Mouse (Mus musculus): ENCODE results near the gene Amhr2.

The Amhr2 gene

DNA sequence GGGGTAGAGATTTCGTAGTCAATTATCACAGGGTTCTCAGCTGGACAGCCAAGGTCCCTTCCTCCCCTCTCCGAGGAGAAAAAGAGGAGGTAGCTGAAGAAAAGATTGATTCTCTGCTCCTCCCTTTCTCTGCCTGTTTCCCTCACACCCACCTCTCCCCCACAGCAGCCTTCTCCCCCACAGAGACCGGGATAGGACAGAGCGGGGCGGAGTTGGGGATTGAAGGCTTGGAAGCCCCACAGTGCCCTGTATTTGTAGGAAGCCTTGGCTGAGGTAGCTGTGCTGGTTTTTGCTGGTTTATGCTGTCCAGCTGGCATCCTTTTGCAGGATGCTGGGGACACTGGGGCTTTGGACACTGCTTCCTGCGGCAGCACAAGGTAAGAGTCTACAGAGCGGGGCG lies at the start of gene Amhr2:
TSS of gene Amhr2 (plus strand) at position 222 of the 400 bp plus-strand sequence.
- no peak for DNase-seq

DNA sequence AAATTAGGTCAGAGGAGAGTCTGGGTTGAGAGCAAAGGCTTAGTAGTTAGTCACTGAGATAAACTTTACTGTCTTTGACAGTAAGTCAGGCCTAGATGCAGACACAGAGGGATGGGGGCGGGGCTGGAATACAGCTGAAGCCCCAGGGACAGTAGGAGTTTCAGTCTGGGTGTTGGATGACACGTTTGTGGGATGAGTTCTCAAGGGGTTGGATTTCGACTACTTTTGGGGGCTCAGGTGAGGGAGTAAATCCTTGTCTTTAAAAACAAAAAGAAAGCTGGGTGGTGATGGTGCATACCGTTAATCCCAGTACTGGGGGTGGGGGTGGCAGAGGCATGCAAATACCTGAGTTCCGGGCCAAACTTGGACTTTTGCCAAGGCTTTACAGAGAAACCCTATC lies 46.5 kb upstream of the Amhr2 start:
- peak in 1 of 2 experiments; percentile 11 for DNase-seq

DNA sequence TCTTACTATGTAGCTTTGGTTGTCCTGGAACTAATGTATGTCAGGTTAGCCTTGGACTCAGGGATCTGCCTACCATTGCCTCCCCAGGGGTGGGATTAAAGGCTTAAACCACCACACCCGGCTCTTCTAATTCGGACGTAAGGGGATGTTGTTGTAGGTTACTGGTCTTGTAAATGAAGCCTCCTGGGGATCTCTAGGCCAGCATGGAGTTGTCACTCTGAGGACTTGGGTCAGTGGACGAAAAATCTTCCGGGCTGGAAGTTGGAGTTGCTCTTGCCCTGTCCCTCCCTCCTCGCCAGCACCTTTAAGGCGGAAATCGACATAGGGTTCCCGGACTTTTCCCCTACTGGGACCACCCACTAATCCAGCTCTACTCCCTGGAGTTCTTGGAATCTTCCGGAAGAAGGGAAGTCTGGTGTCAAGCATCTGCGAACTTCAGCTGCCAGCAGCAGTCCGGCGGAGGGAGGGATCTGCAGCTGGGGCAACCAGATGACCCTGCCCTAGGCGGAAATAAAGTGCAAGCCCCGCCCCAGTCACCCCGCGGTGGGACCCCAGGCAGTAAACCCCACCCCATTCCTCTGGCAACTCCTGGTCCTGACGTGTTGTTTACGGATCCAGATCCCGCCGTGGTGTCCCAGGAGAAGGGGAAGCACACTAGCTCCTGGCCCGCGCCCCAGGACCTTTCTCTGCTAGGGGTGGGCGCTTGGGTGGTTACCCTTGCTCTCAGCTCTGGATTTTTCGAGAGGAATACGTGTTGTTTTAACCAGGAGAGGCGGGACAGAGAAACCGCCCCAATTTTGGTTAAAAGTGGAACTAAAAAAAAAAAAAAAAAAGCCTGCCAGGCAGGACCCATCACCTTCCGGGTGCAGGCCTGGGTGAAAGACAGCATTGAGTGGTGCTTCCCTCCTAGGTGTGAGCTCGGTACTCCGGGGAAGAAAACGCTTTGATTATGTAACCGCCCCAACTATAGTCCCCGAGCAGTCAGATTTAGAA lies 45.6 kb upstream of the Amhr2 start:
- DNase-seq: peak; percentile 68 to 70

DNA sequence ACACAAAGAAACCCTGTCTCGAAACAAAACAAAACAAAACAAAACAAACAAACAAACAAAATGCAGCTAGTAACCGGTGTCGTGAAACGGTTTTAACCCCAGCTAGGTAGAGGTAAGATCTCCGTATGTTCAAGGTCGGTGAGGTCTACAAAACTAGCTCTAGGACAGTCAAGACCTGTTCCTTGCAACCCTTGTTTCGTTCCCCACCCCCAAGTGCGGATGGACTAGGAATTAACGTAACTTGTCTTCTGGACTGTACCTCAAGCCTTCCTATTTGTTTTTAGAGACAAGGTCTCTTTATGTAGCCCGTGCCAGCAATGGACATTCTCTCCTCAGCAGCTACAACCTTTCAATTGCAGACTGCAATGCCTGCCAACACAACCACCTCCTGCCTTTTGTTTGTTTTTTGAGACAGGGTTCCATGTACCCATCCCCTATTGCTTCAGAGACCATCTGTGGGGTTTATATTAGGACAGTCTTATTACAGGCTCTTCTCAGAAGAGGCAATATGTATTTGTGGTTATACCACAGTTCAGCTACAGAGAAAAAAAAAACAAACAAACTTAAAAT lies 44.6 kb upstream of the Amhr2 start:
- DNase-seq: no peak

DNA sequence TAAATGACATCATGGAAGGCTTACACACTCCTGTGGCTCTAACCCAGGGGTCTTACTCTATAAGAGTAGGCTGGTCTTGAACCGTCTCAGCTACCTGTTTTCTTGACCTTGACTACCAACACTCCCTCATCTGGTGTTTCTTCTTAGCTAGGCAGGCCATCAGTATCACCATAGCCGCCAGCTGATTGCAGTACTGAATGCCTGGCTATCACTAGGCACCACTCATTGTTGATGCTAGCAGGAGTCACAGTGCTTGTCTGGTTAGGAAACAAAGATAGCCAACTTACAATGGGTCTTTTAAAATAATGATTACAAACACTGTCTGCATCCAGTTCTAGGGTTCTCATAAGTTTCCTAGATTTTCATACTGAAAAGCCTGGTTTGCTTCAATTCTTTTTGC lies 43.9 kb upstream of the Amhr2 start:
- DNase-seq: no peak

DNA sequence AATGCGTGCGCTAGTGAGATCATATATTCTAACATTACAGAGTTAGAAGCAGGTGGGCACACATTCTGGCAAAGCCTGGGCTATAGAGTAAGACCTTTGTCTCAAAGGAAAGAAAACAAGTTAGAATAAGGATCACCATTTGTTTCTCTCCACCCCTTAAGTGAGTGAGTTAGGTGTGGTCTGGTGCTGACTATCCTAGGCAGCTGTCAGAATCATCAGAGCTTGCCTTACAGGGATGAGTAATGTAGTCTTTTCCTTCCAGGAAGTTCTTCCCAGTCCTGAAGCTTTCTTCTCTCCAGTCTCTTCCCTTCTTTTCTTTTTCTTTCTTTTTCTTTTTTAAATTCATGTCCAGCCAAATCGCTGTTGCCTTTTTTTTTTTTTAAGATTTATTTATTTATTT lies 43.0 kb upstream of the Amhr2 start:
- DNase-seq: no peak

DNA sequence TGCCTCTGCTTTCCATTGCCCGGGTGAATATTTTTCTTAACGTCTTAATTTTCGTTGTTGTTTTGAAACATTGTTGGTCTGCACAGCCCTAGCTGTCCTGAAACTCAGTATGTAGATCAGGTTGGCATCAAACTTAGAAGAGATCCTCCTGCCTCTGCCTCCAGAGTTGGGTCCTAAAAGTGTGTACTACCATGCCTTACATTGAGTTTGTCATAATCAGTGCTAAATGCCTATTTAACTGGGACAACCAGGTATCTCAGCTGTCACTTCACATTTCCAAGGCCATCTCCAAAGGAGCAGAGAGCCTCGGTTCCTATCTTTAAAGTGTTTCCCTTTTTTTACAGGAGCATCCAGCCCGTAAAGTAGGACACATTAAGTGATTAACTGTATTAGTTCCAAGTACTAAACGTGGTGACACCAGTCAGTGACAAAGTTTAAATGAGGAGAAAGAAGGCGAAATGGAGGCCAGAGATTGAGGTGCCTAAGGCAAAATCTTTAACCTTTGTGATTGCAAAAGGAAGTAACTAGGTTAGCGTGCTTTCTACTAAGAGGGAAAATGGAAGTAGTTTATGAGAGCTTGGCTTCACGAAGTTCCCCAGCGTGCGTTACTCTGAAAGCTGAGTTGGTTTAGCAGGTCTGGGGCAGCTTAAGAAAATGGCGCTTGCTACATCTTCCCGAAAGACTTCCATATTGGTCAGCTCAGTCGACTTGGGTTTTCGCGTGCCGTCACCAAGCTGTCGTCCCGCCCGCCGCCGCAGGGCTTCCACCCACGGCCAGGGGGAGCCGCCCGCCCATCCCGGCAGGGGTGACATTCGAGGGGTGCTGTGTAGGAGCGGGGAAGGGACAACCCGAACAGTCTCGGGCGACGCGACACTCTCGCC lies 40.3 kb upstream of the Amhr2 start:
- peak in 1 of 2 experiments; percentile 27 for DNase-seq

DNA sequence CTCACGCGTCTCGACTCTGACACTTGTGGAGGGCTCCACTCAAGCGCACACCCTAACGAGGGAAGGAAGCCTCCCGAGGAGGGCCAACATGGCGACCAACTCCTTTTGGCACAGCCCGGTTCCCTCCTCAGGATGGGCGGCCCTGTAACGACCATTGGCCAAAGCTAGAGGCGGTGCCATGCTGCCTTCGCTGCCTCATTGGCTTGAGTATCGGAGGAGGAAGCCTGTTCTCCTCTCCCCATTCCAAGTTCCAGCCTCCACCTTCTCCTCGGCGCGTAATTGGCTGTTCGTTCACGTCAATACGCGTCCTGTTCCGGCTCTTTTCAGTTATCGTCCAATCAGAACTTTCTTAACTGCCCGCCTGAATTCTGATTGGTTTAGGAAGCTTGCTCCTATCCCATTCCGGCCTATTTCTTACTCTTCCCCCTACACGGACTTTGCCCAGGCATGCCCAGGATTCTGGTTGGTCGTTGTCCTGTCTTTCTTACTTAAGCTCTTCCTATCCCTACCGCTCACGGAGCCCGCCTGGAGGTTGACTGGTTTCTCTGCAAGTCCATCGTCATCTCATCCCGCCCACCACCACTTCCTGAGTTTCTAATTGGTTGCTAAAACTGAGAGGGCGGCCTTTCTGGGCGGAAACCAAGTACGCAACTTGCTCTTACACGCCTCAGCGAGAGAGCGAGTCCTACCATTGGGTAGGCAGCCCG lies 39.5 kb upstream of the Amhr2 start, which contains the start of gene Sp1:
TSS of gene Sp1 (plus strand) at position 655 of the 707 bp plus-strand sequence.
- DNase-seq: peak; percentile 98 to 99

DNA sequence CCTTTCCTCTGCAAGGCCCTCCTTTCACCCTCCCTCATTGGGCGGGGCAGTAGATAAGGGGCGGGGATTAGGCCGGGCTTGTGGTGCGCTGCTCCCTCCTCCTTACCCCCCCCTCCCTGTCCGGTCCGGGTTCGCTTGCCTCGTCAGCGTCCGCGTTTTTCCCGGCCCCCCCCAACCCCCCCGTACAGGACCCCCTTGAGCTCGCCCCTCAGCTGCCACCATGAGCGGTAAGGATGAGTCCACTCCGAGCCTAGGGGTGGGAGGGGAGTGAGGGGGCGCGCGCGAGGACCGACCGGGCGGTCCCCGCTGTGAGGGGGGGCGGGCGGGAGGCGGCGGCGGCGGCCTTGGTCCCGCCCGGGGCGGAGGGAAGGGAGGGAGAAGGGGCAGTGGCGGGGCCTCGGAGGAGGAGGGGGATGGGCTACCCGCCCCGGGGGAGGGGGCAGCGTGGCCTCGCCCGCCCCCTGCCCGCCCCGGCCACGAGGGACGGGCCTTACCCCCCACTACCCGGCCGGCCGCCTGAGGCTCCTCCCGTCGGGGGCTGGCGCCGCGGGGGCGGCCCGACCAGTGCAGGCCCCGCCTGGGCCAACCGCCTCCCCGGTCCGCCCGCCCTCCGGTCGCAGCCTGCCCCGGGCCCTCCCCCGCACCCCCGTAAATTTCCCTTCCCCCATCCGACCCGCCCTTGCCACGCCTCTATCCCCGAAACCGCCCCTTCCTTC lies 38.8 kb upstream of the Amhr2 start:
- peak; percentile 81 for DNase-seq

DNA sequence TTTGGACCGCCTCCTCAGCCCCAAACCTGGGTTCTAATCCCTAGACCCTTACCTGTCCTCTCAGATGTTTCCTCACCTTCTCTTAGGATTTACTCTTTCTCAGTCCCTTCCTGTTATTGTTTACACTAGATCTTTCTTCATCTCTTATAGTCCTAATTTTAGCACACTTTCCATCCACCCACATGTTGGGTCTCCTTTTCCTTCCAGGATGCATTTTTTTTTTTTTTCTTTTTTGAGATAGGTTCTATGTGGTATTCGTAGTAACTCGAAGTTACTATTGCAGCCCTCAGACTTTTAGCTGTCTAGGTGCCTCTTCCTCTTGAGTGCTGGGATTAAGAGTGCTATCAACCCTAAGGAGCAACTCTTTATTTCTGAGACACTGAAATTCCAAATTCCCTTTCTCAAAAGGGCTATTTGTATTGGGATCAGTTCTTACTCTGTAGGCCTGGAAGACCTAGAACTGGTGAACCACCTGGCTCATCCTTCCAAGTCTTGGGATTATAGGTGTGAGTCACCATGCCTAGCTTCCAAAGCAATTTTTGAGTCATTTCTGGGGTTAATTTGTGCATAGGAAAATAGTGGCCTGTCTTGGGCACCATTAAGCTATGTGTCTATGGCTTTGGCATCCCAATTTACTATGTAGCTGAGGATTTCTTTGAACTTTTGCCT lies 38.1 kb upstream of the Amhr2 start:
- no peak for DNase-seq

DNA sequence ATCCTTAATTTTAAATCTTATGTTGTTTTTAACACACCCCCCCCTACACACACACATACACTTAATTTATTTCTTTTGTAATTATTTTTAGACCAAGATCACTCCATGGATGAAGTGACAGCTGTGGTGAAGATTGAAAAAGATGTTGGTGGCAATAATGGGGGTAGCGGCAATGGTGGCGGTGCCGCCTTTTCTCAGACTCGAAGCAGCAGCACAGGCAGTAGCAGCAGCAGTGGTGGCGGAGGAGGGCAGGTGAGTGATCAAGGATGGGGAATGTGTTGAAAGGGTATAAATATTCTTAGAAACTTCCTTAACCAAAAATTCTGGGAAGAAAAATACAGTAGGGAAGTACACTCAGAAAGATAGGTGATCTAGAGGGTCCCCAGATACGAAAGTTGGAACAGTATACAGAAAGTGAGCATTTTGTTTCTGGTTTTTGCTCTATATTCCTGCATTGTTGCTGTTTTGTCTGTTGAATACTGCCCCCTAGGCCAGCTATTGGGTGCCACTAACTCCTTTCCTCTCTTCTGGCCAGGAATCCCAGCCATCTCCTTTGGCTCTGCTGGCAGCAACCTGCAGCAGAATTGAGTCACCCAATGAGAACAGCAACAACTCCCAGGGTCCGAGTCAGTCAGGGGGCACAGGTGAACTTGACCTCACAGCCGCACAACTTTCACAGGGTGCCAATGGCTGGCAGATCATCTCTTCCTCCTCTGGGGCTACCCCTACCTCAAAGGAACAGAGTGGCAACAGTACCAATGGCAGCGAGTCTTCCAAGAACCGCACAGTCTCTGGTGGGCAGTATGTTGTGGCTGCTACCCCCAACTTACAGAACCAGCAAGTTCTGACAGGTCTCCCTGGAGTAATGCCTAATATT lies 37.2 kb upstream of the Amhr2 start:
- no peak for DNase-seq

DNA sequence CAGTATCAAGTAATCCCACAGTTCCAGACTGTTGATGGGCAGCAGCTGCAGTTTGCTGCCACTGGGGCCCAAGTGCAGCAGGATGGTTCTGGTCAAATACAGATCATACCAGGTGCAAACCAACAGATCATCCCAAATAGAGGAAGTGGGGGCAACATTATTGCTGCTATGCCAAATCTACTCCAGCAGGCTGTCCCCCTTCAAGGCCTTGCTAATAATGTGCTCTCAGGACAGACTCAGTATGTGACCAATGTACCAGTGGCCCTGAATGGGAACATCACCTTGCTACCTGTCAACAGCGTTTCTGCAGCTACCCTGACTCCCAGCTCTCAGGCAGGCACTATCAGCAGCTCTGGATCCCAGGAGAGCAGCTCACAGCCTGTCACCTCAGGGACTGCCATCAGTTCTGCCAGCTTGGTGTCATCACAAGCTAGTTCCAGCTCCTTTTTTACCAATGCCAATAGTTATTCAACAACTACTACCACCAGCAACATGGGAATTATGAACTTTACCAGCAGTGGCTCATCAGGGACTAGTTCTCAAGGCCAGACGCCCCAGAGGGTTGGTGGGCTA lies 36.5 kb upstream of the Amhr2 start:
- DNase-seq: peak; percentile 12

DNA sequence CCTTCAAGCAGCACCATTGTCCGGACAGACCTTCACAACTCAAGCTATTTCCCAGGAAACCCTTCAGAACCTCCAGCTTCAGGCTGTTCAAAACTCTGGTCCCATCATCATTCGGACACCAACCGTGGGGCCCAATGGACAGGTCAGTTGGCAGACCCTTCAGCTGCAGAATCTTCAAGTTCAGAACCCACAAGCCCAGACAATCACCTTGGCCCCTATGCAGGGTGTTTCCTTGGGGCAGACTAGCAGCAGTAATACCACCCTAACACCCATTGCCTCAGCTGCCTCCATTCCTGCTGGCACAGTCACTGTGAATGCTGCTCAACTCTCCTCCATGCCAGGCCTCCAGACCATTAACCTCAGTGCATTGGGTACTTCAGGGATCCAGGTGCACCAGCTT lies 35.9 kb upstream of the Amhr2 start:
- DNase-seq: no peak

DNA sequence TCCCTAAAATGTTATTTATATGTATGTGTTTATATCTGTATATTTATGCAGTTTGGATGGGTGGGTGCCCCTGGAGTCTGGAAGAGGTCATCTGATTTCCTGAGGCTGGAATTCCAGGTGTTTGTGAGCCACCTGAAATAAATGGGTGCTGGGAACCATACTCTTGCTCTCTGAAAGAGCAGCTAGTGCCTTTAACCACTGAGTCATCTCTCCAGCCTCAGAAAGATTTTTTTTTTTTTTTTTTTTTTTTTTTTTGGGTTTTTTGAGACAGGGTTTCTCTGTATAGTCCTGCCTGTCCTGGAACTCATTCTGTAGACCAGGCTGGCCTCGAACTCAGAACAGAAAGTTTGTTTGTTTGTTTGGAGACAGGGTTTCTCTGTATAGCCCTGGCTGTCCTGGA lies 34.1 kb upstream of the Amhr2 start:
- no peak for DNase-seq

DNA sequence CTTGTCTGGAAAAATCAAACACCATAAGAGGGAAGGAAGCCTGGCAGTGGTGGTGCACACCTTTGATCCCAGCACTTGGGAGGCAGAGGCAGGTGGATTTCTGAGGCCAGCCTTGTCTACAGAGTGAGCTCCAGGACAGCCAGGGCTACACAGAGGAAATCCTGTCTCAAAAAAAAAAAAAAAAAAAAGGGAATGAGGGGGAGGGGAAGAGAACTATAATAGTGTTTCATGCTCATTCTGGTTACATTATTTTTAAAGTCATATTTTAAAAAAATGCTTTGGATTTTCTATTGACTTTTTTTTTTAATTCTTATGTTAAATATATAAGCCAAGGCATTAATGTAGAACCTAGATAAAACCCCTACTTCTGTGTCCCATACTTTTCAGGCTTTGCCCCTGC lies 31.5 kb upstream of the Amhr2 start:
- no peak for DNase-seq

DNA sequence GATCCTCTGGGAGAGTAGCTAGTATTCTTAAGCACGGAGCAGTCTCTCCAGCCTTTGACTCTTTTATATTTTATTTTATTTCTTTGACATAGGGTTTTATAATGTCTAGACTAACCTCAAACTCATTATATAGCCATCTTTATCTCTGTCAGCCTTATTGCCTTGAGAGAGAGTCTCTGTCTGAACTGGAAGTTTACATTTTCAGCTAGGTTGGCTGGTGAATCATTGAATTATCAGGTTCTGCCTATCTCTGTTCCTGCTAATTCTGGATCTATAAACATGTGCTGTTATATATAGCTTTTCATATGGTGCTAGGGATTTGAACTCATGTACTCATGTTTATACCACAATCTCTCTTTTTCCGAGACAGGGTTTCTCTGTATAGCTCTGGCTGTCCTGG lies 27.6 kb upstream of the Amhr2 start:
- DNase-seq: no peak

DNA sequence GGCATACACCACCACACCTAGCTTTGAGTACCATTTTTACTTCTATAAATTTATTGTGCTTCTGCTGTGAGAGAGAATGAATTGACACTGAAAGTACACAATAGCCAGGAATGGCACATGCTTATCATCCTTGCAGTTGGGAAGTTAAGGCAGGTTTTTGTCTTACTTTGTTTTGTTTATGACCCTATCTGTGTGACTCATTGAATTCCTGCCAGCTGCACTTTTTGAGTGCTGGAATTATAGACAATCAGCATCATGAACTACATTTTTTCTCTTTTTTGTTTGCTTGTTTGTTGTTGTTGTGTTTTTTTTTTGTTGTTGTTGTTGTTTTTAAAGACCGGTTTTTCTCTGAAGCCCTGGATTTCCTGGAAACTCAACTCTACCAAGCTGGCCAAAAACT lies 24.2 kb upstream of the Amhr2 start:
- DNase-seq: no peak

DNA sequence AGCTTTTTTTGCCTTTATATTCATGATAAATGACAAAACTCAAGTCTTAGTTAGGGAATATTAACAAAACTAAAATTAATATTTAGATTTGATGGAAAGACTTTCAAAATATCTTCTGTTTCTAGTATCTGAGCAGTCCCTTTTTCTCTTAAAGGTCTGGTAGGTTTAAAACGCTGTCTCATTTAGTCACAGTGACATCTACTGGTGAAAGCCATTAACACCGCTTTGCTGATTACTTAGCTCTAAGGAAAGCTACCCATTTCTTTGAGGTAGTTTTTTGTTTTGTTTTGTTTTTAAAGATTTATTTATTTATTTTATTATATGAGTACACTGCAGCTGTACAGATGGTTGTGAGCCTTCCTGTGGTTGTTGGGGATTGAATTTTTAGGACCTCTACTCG lies 23.7 kb upstream of the Amhr2 start:
- peak; percentile 53 to 68 for DNase-seq

DNA sequence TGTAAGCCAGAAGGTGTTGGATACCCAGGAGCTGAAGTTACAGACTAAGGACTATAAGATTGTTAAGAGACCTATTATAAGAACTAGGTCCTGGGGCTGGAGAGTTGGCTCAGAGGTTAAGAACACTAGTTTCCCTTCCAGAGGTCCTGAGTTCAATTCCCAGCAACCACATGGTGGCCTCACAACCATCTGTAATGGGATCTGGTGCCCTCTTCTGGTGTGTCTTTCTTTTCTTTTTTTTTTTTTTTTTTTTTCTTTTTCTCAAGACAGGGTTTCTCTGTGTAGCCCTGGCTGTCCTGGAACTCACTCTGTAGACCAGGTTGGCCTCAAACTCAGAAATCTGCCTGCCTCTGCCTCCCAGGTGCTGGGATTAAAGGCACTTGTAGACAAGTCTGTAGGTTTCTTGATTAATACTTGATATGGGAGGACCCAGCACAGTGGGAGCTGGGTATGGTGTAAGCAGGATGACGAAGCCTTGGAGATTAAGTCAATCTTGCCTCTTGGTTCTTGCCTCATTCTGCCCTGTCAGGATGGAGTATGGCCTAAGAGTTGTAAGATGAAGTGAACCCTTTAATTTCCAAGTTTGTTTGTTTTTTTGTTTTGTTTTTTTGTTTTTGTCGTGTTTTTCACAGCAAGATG lies 21.4 kb upstream of the Amhr2 start:
- DNase-seq: no peak

All from B cell, adult 2 months (primary cell).